Mouse (Mus musculus): Measurements from ENCODE around the gene Cacng4. TPM values are rescaled to one million over a fixed set of nuclear protein-coding genes. Genes with fewer than 3 reads are reported as not detected.

Cacng4 gene
- polyA plus RNA-seq, 1 experiment from 2014 or later: 35.8 TPM

GRCm38 (mm10) chr11:107766932-107767331, 27.4 kb downstream of the Cacng4 start:
- 56% methylated on average over 12 of the region's 12 CpGs for WGBS
- no peaks in the 10 kb centered on the region for H3K9me3 ChIP-seq (replicated peaks)
- no peak overlapping the region for H3K9ac ChIP-seq
- H3K4me3 ChIP-seq: no peak overlapping the region
- H3K36me3 ChIP-seq: no peaks in the 10 kb centered on the region
- no peak overlapping the region for H3K4me2 ChIP-seq (replicated peaks)
- peaks cover 63% of the 10 kb centered on the region for H3K4me1 ChIP-seq
- no peak for ATAC-seq (ENCODE audit: low FRiP score)
- H3K27ac ChIP-seq: peak overlapping the region; percentile 23; the same call in 1 of the 2 replicates
- no peaks in the 10 kb centered on the region for H3K27me3 ChIP-seq

- H3K9ac ChIP-seq: no peak overlapping the region
- peak; percentile 91 for ATAC-seq (ENCODE audit: low FRiP score)
- H3K36me3 ChIP-seq: no peaks in the 10 kb centered on the region
- peaks cover 65% of the 10 kb centered on the region for H3K4me1 ChIP-seq
- H3K27me3 ChIP-seq: no peaks in the 10 kb centered on the region
- H3K4me3 ChIP-seq: no peak overlapping the region
- 26% methylated on average over 7 of the region's 8 CpGs for WGBS
- H3K4me2 ChIP-seq (replicated peaks): no peak overlapping the region
- no peaks in the 10 kb centered on the region for H3K9me3 ChIP-seq (replicated peaks)
- peak overlapping the region; percentile 83 for H3K27ac ChIP-seq
Observed at GRCm38 (mm10) chr11:107762688-107763460, 31.5 kb downstream of the Cacng4 start.

- 75% methylated on average over 10 of the region's 10 CpGs for WGBS
- no peak overlapping the region for H3K4me2 ChIP-seq (replicated peaks)
- no peak overlapping the region for H3K4me3 ChIP-seq
- H3K27me3 ChIP-seq: no peaks in the 10 kb centered on the region
- H3K9me3 ChIP-seq (replicated peaks): no peaks in the 10 kb centered on the region
- H3K27ac ChIP-seq: peak overlapping the region; percentile 83; the same call in 1 of the 2 replicates
- no peak for ATAC-seq (ENCODE audit: low FRiP score)
- no peak overlapping the region for H3K9ac ChIP-seq
- no peaks in the 10 kb centered on the region for H3K36me3 ChIP-seq
- H3K4me1 ChIP-seq: peaks cover 56% of the 10 kb centered on the region
Observed at GRCm38 (mm10) chr11:107761790-107762500, 32.4 kb downstream of the Cacng4 start.

GRCm38 (mm10) chr11:107760001-107760400, 34.4 kb downstream of the Cacng4 start:
- no peak for ATAC-seq (ENCODE audit: low FRiP score)
- Histone ChIP-seq H3K4me3 (no peak overlapping the region), H3K27me3 (no peaks in the 10 kb centered on the region), H3K27ac (no peak overlapping the region), H3K9ac (no peak overlapping the region), H3K9me3 (replicated peaks) (no peaks in the 10 kb centered on the region), H3K4me1 (peaks cover 54% of the 10 kb centered on the region), H3K36me3 (no peaks in the 10 kb centered on the region), H3K4me2 (replicated peaks) (no peak overlapping the region)
- 39% methylated on average over 10 of the region's 10 CpGs for WGBS

- Histone ChIP-seq H3K4me1 (peaks cover 50% of the 10 kb centered on the region), H3K4me2 (replicated peaks) (no peak overlapping the region), H3K4me3 (no peak overlapping the region), H3K27me3 (no peaks in the 10 kb centered on the region), H3K27ac (no peak overlapping the region), H3K9ac (no peak overlapping the region), H3K9me3 (replicated peaks) (no peaks in the 10 kb centered on the region), H3K36me3 (no peaks in the 10 kb centered on the region)
- WGBS: 84% methylated on average over 9 of the region's 9 CpGs
- ATAC-seq (ENCODE audit: low FRiP score): no peak
Observed at GRCm38 (mm10) chr11:107759516-107759915, 34.8 kb downstream of the Cacng4 start.

GRCm38 (mm10) chr11:107749114-107749513, 45.2 kb downstream of the Cacng4 start:
- no peak overlapping the region for H3K4me3 ChIP-seq
- H3K4me1 ChIP-seq: peaks cover 7% of the 10 kb centered on the region; the same call in 1 of the 2 replicates
- 85% methylated on average over 5 of the region's 5 CpGs for WGBS
- H3K4me2 ChIP-seq (replicated peaks): no peak overlapping the region
- H3K9me3 ChIP-seq (replicated peaks): no peaks in the 10 kb centered on the region
- no peak overlapping the region for H3K9ac ChIP-seq
- peaks cover 18% of the 10 kb centered on the region; the same call in 1 of the 2 replicates for H3K36me3 ChIP-seq
- ATAC-seq (ENCODE audit: low FRiP score): no peak
- H3K27me3 ChIP-seq: no peaks in the 10 kb centered on the region
- no peak overlapping the region for H3K27ac ChIP-seq

GRCm38 (mm10) chr11:107748243-107749035, 45.9 kb downstream of the Cacng4 start:
- no peaks in the 10 kb centered on the region for H3K27me3 ChIP-seq
- no peaks in the 10 kb centered on the region for H3K9me3 ChIP-seq (replicated peaks)
- H3K4me2 ChIP-seq (replicated peaks): no peak overlapping the region
- no peak overlapping the region for H3K9ac ChIP-seq
- no peak overlapping the region for H3K27ac ChIP-seq
- no peak overlapping the region for H3K4me3 ChIP-seq
- 73% methylated on average over 5 of the region's 5 CpGs for WGBS
- no peak for ATAC-seq (ENCODE audit: low FRiP score)
- H3K36me3 ChIP-seq: peaks cover 15% of the 10 kb centered on the region; the same call in 1 of the 2 replicates
- peaks cover 12% of the 10 kb centered on the region for H3K4me1 ChIP-seq

GRCm38 (mm10) chr11:107743100-107743499, 51.3 kb downstream of the Cacng4 start:
- Histone ChIP-seq H3K4me2 (replicated peaks) (no peak overlapping the region), H3K4me3 (no peak overlapping the region), H3K27me3 (no peaks in the 10 kb centered on the region), H3K4me1 (peaks cover 29% of the 10 kb centered on the region), H3K36me3 (peaks cover 38% of the 10 kb centered on the region), H3K9me3 (replicated peaks) (no peaks in the 10 kb centered on the region), H3K27ac (no peak overlapping the region), H3K9ac (no peak overlapping the region)
- ATAC-seq (ENCODE audit: low FRiP score): peak; percentile 36; the same call in 1 of the 2 replicates
- WGBS: 38% methylated on average over 3 of the region's 3 CpGs

GRCm38 (mm10) chr11:107738418-107739099, 55.8 kb downstream of the Cacng4 start:
- WGBS: 80% methylated on average over 20 of the region's 20 CpGs

GRCm38 (mm10) chr11:107737886-107738285, 56.5 kb downstream of the Cacng4 start:
- Histone ChIP-seq H3K9me3 (replicated peaks) (no peaks in the 10 kb centered on the region), H3K4me1 (peaks cover 15% of the 10 kb centered on the region), H3K36me3 (peaks cover 68% of the 10 kb centered on the region), H3K4me3 (no peak overlapping the region), H3K4me2 (replicated peaks) (no peak overlapping the region), H3K27me3 (no peaks in the 10 kb centered on the region), H3K27ac (no peak overlapping the region), H3K9ac (no peak overlapping the region)
- ATAC-seq (ENCODE audit: low FRiP score): no peak
- WGBS: 84% methylated on average over 6 of the region's 6 CpGs

More at GRCm38 (mm10) chr11:107738418-107739099, 55.8 kb downstream of the Cacng4 start:
- Histone ChIP-seq H3K4me3 (no peak overlapping the region), H3K4me2 (replicated peaks) (no peak overlapping the region), H3K36me3 (peaks cover 65% of the 10 kb centered on the region), H3K4me1 (peaks cover 22% of the 10 kb centered on the region), H3K27ac (no peak overlapping the region), H3K9me3 (replicated peaks) (no peaks in the 10 kb centered on the region), H3K9ac (no peak overlapping the region), H3K27me3 (no peaks in the 10 kb centered on the region)
- ATAC-seq (ENCODE audit: low FRiP score): no peak

- no peaks in the 10 kb centered on the region for H3K27me3 ChIP-seq
- no peak overlapping the region for H3K4me3 ChIP-seq
- 80% methylated on average over 7 of the region's 7 CpGs for WGBS
- H3K27ac ChIP-seq: no peak overlapping the region
- ATAC-seq (ENCODE audit: low FRiP score): no peak
- no peak overlapping the region for H3K9ac ChIP-seq
- peaks cover 66% of the 10 kb centered on the region for H3K36me3 ChIP-seq
- no peak overlapping the region for H3K4me2 ChIP-seq (replicated peaks)
- no peaks in the 10 kb centered on the region for H3K4me1 ChIP-seq
- no peaks in the 10 kb centered on the region for H3K9me3 ChIP-seq (replicated peaks)
Observed at GRCm38 (mm10) chr11:107734133-107734532, 60.2 kb downstream of the Cacng4 start.
